Mouse (Mus musculus) hindbrain, embryonic 16.5 days (tissue): ENCODE results near the gene Etnk1. TPM values are rescaled to one million over a fixed set of nuclear protein-coding genes. Genes with fewer than 3 reads are reported as not detected.

ENCODE experiments used
- ATAC-seq: fragments of 200-750 bp; cut with Nextera tagmentation; 2 replicates; pipeline ENCODE4 v1.8.0; 2017; ENCODE audit warnings: moderate TSS enrichment, moderate library complexity
- H3K27ac ChIP-seq: fragments of 300-500 bp; sonication (generic); 2 replicates; pipeline ENCODE4 v1.5.1; 2014; ENCODE audit warnings: low read depth, mild to moderate bottlenecking, control low read depth, low read length, moderate library complexity
- H3K27me3 ChIP-seq: fragments of 300-500 bp; sonication (generic); replicated peaks from 2 replicates; pipeline ENCODE4 v1.6.1; 2014; ENCODE audit warnings: low read length; ENCODE audit not compliant: control insufficient read depth, insufficient read depth
- H3K36me3 ChIP-seq: fragments of 300-500 bp; sonication (generic); 2 replicates; pipeline ENCODE4 v1.6.1; 2014; ENCODE audit warnings: mild to moderate bottlenecking, low read length, moderate library complexity, mixed read lengths; ENCODE audit not compliant: control insufficient read depth, insufficient read depth
- H3K4me1 ChIP-seq: fragments of 300-500 bp; sonication (generic); 2 replicates; pipeline ENCODE4 v1.6.1; 2014; ENCODE audit warnings: low read depth, low read length; ENCODE audit not compliant: control insufficient read depth, insufficient read depth
- H3K4me2 ChIP-seq: fragments of 300-500 bp; sonication (generic); 2 replicates; pipeline ENCODE4 v1.6.1; 2014; ENCODE audit warnings: mild to moderate bottlenecking, low read length, control low read depth, moderate library complexity
- H3K4me3 ChIP-seq: fragments of 300-500 bp; sonication (generic); 2 replicates; pipeline ENCODE4 v1.5.1; 2014; ENCODE audit warnings: mild to moderate bottlenecking, low read length, control low read depth, moderate library complexity
- H3K9ac ChIP-seq: fragments of 300-500 bp; sonication (generic); 2 replicates; pipeline ENCODE4 v1.6.1; 2014; ENCODE audit warnings: low read depth, mild to moderate bottlenecking, control low read depth, low read length, moderate library complexity
- H3K9me3 ChIP-seq: fragments of 300-500 bp; sonication (generic); 2 replicates; pipeline ENCODE4 v1.6.1; 2014; ENCODE audit warnings: mild to moderate bottlenecking, low read length, moderate library complexity; ENCODE audit not compliant: control insufficient read depth
- WGBS: fragments of 180-500 bp; shearing (Covaris S2); extraction: QIAGEN DNeasy Blood & Tissue Kit; methylation state at CpG from one replicate; pipeline ENCODE4 v1.1.7; 2014; 5-methylcytosine and 5-hydroxymethylcytosine counted together
- polyA plus RNA-seq: library from polyadenylated mRNA; unstranded; fragments of >200 nt; fragmentation: Nextera tagmentation; extraction: Ambion mirVana; gene quantifications from 2 replicates; pipeline ENCODE4 v1.2.1, GENCODE M21; 2015

Etnk1 gene
- polyA plus RNA-seq, 1 experiment from 2014 or later, result 40.5 TPM

DNA sequence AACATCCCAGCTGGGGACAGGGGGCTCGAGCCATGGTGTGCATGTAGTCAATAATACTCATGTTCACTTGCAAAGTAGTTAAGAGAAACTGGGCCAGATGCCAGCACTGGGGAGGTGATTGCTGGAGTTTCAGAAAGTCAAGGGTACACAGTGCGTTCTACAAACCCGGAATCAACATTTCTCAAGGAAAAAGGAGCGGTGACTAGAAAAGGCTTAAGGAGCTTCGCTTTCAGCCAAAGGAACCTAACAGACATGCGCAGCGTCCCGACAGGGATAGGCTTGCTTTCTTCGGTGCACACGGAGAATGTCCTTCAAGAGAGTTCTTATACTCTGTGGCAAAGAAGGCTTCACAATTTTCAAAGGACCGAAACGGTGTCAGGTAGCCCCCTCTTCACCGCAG, 12.1 kb upstream of the Etnk1 start:
- H3K36me3 ChIP-seq, result no peaks in the 10 kb centered on the region
- H3K4me3 ChIP-seq, result no peak overlapping the region
- no peaks in the 10 kb centered on the region for H3K9me3 ChIP-seq
- WGBS, result 78% methylated on average over 13 of the region's 13 CpGs
- H3K27me3 ChIP-seq, result no peaks in the 10 kb centered on the region
- H3K4me1 ChIP-seq, result peaks cover 3% of the 10 kb centered on the region; the same call in 1 of the 2 replicates
- H3K4me2 ChIP-seq, result no peak overlapping the region
- H3K9ac ChIP-seq, result no peak overlapping the region
- H3K27ac ChIP-seq, result no peak overlapping the region
- ATAC-seq, result no peak

DNA sequence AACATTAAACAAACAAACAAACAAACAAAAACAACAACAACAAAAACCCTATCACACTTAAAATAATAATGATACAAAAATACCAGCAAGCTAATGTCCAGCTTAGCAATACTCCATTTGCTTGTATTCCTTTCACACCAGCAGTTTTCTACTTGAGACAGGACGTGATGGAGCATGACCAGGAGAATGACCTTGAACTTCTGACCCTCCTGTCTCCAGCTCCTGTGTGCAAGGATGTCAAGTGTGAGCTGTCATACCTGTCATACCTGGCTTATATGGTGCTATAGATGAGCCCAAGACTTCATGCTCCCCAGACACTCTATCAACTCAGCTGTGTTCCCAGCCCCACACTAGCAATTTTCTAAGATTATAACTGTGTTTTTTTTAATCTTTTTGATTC, 11.0 kb upstream of the Etnk1 start:
- no peak for ATAC-seq

DNA sequence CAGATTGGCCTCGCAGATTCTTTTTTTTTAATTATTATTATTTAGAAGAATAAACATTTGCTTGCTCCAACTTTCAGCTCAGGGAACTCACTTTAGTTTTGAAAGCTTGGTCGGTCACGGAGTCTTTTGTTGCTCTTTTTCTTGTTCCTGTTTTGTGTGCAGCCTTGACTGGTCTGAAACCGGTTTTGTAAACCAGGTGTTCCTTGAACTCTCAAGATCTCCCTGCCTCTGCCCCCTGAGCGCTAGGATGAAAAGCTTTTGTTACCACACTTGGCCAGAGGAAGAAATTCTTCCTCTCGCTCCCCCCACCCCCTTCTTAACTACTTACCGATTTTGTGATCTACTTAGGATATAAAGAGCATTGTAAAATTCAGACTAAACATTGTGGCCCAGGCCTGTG, 10.3 kb upstream of the Etnk1 start:
- 86% methylated on average over 7 of the region's 7 CpGs for WGBS
- Histone ChIP-seq H3K9me3 (no peaks in the 10 kb centered on the region), H3K27me3 (no peaks in the 10 kb centered on the region), H3K4me3 (no peak overlapping the region), H3K27ac (no peak overlapping the region), H3K9ac (no peak overlapping the region), H3K36me3 (no peaks in the 10 kb centered on the region), H3K4me1 (peaks cover 3% of the 10 kb centered on the region; the same call in 1 of the 2 replicates), H3K4me2 (no peak overlapping the region)
- no peak for ATAC-seq

More for the DNA sequence above, 11.0 kb upstream of the Etnk1 start:
- H3K27ac ChIP-seq, result no peak overlapping the region
- no peak overlapping the region for H3K9ac ChIP-seq
- H3K4me1 ChIP-seq, result peaks cover 3% of the 10 kb centered on the region; the same call in 1 of the 2 replicates
- no peaks in the 10 kb centered on the region for H3K27me3 ChIP-seq
- no peaks in the 10 kb centered on the region for H3K9me3 ChIP-seq
- no peaks in the 10 kb centered on the region for H3K36me3 ChIP-seq
- no peak overlapping the region for H3K4me3 ChIP-seq
- no peak overlapping the region for H3K4me2 ChIP-seq
- WGBS, result 65% methylated on average over 1 of the region's 1 CpGs

DNA sequence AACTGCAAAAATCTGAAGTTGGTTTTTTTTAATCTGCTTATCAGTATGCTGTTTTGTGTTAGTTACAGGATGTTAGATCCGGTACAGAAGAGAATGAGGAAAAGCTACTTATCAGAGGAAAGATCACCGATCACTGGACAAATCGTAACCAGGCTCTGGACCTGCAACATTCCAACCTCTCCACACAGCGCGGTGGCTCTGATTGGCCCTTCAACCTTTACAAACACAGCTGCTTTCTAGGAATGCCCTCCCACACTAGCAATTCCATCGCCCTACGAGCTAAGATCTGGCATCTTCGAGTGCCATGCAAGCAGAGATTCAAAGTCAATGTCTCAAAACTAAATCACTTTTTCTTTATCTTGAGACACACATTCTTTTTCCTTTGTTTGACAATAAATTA, 9.6 kb upstream of the Etnk1 start:
- Histone ChIP-seq H3K36me3 (no peaks in the 10 kb centered on the region), H3K9ac (no peak overlapping the region), H3K4me2 (no peak overlapping the region), H3K4me1 (no peaks in the 10 kb centered on the region; the same call in 1 of the 2 replicates), H3K4me3 (no peak overlapping the region), H3K27me3 (no peaks in the 10 kb centered on the region), H3K27ac (no peak overlapping the region), H3K9me3 (no peaks in the 10 kb centered on the region)
- ATAC-seq, result no peak
- 87% methylated on average over 8 of the region's 8 CpGs for WGBS

DNA sequence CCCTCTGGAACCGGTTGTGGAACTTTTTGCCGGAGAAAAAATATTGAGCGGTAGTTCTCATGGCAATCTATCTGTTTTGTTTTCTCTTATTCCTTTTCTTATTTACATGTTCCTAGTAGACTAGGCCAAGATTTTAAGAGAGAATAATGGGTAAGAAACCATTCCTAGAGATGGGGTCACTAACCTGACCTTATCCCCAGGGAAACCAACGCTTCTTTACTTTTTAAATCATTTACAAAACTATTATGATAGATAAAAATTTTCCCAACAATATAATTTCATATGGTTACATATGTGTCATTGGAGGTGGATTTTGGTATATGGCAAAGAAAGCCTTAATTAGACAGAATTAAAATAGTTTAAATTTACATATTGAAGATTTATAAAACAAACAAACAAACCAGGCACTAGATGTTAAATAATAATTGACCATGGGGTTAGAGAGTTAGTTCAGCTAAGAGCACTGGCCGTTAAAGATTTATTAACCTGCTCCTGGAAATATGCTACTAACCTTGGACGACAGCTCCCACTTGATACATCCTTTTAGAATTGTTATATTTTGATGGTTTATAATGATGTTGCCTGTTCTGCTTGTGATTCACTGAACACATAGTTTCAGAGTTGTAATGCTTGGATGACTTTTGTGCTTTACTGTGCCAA, 6.3 kb upstream of the Etnk1 start:
- H3K4me2 ChIP-seq, result no peak overlapping the region
- WGBS, result 87% methylated on average over 6 of the region's 6 CpGs
- H3K9ac ChIP-seq, result no peak overlapping the region
- no peak overlapping the region for H3K27ac ChIP-seq
- no peaks in the 10 kb centered on the region for H3K4me1 ChIP-seq
- no peak for ATAC-seq
- H3K9me3 ChIP-seq, result no peaks in the 10 kb centered on the region
- no peak overlapping the region for H3K4me3 ChIP-seq
- no peaks in the 10 kb centered on the region for H3K27me3 ChIP-seq
- H3K36me3 ChIP-seq, result no peaks in the 10 kb centered on the region

DNA sequence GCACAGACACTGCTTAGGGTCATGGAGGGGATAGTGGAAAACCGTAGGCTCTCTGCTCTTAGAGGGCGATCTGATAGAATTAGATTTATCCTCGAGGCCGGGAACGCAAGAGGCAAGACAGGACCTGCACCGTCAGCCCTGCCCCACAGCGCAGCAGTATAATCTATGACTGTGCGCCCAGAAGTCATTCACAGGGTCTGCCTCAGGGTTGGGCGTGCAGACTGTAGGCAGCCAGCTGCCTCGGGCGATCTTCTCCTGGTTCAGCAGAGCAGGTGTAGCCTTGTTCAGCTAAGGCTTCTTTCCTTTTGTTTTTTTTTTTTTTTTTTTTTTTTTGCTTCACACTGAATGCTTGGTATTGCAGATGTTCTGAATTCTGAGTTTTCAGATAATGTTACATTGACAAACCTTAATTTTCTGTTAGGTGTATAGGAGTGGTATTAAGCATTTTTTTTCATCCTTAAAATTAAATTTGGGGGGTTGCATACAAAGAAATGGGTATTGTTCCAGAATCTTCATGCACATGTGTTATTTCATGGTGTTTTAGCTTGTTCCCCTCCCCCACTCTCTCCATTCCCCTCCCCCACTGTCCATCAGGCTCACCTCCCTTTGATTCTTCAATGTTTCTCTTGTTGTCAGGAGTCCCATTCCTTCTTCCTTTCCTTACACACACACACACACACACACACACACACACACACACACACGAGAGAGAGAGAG, 4.7 kb upstream of the Etnk1 start:
- peak overlapping the region; percentile 3; the same call in 1 of the 2 replicates for H3K9ac ChIP-seq
- WGBS, result 47% methylated on average over 11 of the region's 12 CpGs

DNA sequence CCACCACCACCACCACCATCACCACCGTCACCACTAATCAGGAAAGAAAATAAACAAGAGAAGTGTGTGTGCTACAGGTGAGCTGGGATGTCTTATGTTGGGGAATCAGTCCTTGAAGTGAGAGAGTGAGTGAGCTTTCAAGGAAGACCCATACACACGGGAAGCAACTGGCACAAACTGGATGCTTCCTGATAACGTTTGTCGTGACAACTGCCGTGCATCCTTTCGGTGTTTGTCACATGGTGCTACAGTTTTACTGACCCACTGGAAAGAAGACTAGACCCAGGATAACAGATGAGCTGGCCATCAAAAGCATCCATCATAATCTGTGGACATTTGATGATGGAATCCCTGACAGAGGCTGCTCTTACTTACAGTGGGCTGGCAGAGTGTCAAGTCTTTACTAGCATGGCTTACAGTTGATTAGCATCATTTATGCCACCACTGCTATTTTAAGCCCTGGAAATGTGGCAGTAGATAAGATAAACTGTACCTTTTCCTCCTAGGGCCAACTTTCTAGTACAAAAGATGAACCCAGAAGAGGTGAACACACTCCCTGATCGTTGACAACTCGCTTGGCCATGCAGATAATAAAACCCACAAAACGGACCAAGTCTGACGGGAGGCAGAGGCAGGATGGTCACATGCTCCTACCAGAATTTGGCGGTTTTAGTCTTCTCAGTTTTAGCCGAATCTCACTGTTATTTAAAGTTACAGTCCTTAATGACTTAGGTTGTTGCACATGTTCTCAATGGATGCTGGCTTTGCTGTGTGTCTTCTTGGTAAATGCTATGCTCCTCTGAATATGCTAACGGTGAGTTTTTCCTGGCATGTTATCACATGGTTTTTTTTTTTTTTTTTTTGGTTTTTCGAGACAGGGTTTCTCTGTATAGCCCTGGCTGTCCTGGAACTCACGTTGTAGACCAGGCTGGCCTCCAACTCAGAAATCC, 2.8 kb upstream of the Etnk1 start:
- no peak for ATAC-seq
- Histone ChIP-seq H3K36me3 (no peaks in the 10 kb centered on the region), H3K4me3 (no peak overlapping the region), H3K4me2 (no peak overlapping the region), H3K27me3 (no peaks in the 10 kb centered on the region), H3K27ac (no peak overlapping the region), H3K9me3 (no peaks in the 10 kb centered on the region), H3K4me1 (peaks cover 15% of the 10 kb centered on the region), H3K9ac (no peak overlapping the region)
- 89% methylated on average over 15 of the region's 15 CpGs for WGBS

More for the DNA sequence above, 4.7 kb upstream of the Etnk1 start:
- peaks cover 5% of the 10 kb centered on the region; the same call in 1 of the 2 replicates for H3K4me1 ChIP-seq
- no peaks in the 10 kb centered on the region for H3K27me3 ChIP-seq
- no peaks in the 10 kb centered on the region for H3K36me3 ChIP-seq
- no peaks in the 10 kb centered on the region for H3K9me3 ChIP-seq
- no peak for ATAC-seq
- H3K4me3 ChIP-seq, result no peak overlapping the region
- H3K27ac ChIP-seq, result no peak overlapping the region
- H3K4me2 ChIP-seq, result peak overlapping the region; percentile 27; the same call in 1 of the 2 replicates

DNA sequence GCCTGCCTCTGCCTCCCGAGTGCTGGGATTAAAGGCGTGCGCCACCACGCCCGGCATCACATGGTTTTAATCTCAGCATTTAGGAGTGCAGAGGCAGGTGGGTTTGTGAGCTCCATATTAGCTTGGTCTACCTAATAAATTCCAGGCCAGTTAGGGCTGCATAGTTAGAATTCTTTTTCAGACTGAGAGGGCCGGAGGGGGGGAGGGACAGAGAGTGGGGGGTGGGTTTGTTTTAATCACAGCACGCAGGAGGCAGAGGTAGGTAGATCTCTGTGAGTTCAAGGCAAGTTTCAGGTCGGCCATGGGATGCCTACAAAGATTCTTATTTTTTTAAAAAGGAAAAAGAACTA, 2.1 kb upstream of the Etnk1 start:
- no peak overlapping the region for H3K4me3 ChIP-seq
- no peak for ATAC-seq
- 89% methylated on average over 8 of the region's 8 CpGs for WGBS

More for the DNA sequence above, 2.1 kb upstream of the Etnk1 start:
- H3K4me1 ChIP-seq, result peaks cover 19% of the 10 kb centered on the region
- no peak overlapping the region for H3K4me2 ChIP-seq
- H3K36me3 ChIP-seq, result no peaks in the 10 kb centered on the region
- no peak overlapping the region for H3K9ac ChIP-seq
- H3K27ac ChIP-seq, result no peak overlapping the region
- no peaks in the 10 kb centered on the region for H3K9me3 ChIP-seq
- no peaks in the 10 kb centered on the region for H3K27me3 ChIP-seq
